Mouse (Mus musculus): ENCODE data around the gene 4930432K21Rik.

DNA sequence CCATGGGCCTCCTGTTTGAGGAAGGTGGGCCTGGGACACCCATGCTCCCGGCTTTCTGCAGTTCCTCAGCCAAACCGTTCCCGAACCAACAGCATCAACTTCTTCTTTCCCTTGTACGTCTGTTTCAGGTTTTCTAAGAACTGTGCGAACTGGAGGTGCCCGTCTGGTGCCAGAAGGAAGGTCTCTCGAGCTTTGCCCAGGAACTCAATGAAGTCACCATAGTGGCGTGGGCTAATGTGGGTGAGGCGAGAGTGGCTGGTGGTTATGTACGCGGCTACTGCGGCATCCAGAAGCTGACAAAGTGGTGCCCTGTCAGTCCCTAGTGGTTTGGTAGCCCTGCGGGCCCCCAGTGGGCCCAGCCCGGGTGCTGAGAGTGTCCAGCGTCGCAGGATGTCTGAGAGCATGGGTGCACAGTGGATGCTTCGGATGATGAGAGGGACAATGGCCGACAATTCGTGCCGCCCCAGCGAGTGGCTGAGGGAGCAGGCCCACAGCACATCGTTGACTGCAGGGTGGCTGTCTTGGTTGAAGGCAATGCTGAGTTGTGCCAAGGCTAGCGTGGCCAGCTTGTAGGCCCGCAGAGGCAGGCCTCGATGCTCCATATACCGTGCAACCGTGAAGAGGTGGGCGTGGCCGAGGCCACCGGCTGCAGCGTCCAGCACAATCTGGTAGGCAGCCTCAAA, 64.2 kb downstream of the 4930432K21Rik start:
- TF ChIP-seq E2F4 (IDR thresholded peaks at IDR 0.05; ENCODE audit: insufficient read depth) (no peak), USF1 (IDR thresholded peaks at IDR 0.05; ENCODE audit: low read depth) (no peak), TCF12 (IDR thresholded peaks at IDR 0.05; ENCODE audit: insufficient read depth, poor library complexity, severe bottlenecking) (no peak), POLR2A (IDR thresholded peaks at IDR 0.05; ENCODE audit: insufficient read length, low read depth) (peak; percentile 44), SRF (IDR thresholded peaks at IDR 0.05; ENCODE audit: control insufficient read depth, insufficient read length, low read depth) (no peak), MYOD1 (IDR thresholded peaks at IDR 0.05; ENCODE audit: control insufficient read depth in 1 of 3, insufficient read length in 2 of 3, low read depth in 2 of 3) (no peak), REST (IDR thresholded peaks at IDR 0.05; ENCODE audit: insufficient read depth, insufficient read length) (no peak), MYOG (IDR thresholded peaks at IDR 0.05; ENCODE audit: control insufficient read depth in 1 of 3, insufficient read depth in 1 of 3, insufficient read length in 2 of 3, low read depth in 2 of 3) (no peak), POLR2AphosphoS2 (IDR thresholded peaks at IDR 0.05; ENCODE audit: insufficient read length, low read depth) (peak; percentile 87), TCF3 (IDR thresholded peaks at IDR 0.05; ENCODE audit: insufficient read length, low read depth) (no peak), MAX (IDR thresholded peaks at IDR 0.05; ENCODE audit: low read depth) (no peak)
